Mouse (Mus musculus): ENCODE measurements around the gene Rab8b. TPM values are rescaled to one million over a fixed set of nuclear protein-coding genes. Genes with fewer than 3 reads are reported as not detected.

Gene Rab8b
- total and polyA plus RNA-seq, 2 experiments from 2014 or later, result 9.5 to 9.8 TPM

GRCm38 (mm10) chr9:66899072-66899471 is 20.4 kb downstream of the Rab8b start:
- Histone ChIP-seq H3K27ac (ENCODE audit: low read depth) (no peak overlapping the region), H3K27me3 (ENCODE audit: control insufficient read depth, insufficient read depth, low read length) (no peaks in the 10 kb centered on the region), H3K9me3 (replicated peaks; ENCODE audit: control insufficient read depth, low read length) (no peaks in the 10 kb centered on the region), H3K36me3 (replicated peaks; ENCODE audit: control insufficient read depth, insufficient read depth, low read length) (no peaks in the 10 kb centered on the region), H3K4me2 (ENCODE audit: low read depth, low read length) (no peak overlapping the region), H3K4me3 (ENCODE audit: low read depth, low read length) (no peak overlapping the region), H3K9ac (replicated peaks; ENCODE audit: low read depth, low read length) (no peak overlapping the region), H3K4me1 (ENCODE audit: control insufficient read depth, insufficient read depth) (0 out of 2 replicates have a peak, but pooled peaks cover 5% of the 10 kb centered on the region)
- ATAC-seq (ENCODE audit: insufficient read depth, low read depth) (no peak), DNase-seq (ENCODE audit: low spot score) (no peak)
- TF ChIP-seq EP300 (IDR thresholded peaks at IDR 0.05; ENCODE audit: low read depth), result no peak
- no peak for TF ChIP-seq CTCF (IDR thresholded peaks at IDR 0.05; ENCODE audit: low read depth)
- WGBS, result 65% methylated on average over 2 of the region's 2 CpGs

- Histone ChIP-seq H3K27ac (ENCODE audit: low read depth) (no peak overlapping the region), H3K9ac (replicated peaks; ENCODE audit: low read depth, low read length) (no peak overlapping the region), H3K4me3 (ENCODE audit: low read depth, low read length) (no peak overlapping the region), H3K9me3 (replicated peaks; ENCODE audit: control insufficient read depth, low read length) (no peaks in the 10 kb centered on the region), H3K4me1 (ENCODE audit: control insufficient read depth, insufficient read depth) (0 out of 2 replicates have a peak, but pooled peaks cover 5% of the 10 kb centered on the region), H3K4me2 (ENCODE audit: low read depth, low read length) (no peak overlapping the region), H3K27me3 (ENCODE audit: control insufficient read depth, insufficient read depth, low read length) (no peaks in the 10 kb centered on the region), H3K36me3 (replicated peaks; ENCODE audit: control insufficient read depth, insufficient read depth, low read length) (no peaks in the 10 kb centered on the region)
- DNase-seq (ENCODE audit: low spot score), result no peak
- TF ChIP-seq EP300 (IDR thresholded peaks at IDR 0.05; ENCODE audit: low read depth) (no peak), CTCF (IDR thresholded peaks at IDR 0.05; ENCODE audit: low read depth) (no peak)
- 60% methylated on average over 6 of the region's 6 CpGs for WGBS
- no peak for ATAC-seq (ENCODE audit: insufficient read depth, low read depth)
Observed at GRCm38 (mm10) chr9:66897851-66898250, 21.6 kb downstream of the Rab8b start.

- 65% methylated on average over 6 of the region's 6 CpGs for WGBS
- Histone ChIP-seq H3K4me3 (ENCODE audit: low read depth, low read length) (no peak overlapping the region), H3K27ac (ENCODE audit: low read depth) (no peak overlapping the region), H3K27me3 (ENCODE audit: control insufficient read depth, insufficient read depth, low read length) (no peaks in the 10 kb centered on the region), H3K9ac (replicated peaks; ENCODE audit: low read depth, low read length) (no peak overlapping the region), H3K4me1 (ENCODE audit: control insufficient read depth, insufficient read depth) (0 out of 2 replicates have a peak, but pooled peaks cover 5% of the 10 kb centered on the region), H3K9me3 (replicated peaks; ENCODE audit: control insufficient read depth, low read length) (no peaks in the 10 kb centered on the region), H3K36me3 (replicated peaks; ENCODE audit: control insufficient read depth, insufficient read depth, low read length) (no peaks in the 10 kb centered on the region), H3K4me2 (ENCODE audit: low read depth, low read length) (no peak overlapping the region)
- TF ChIP-seq EP300 (IDR thresholded peaks at IDR 0.05; ENCODE audit: low read depth) (no peak), CTCF (IDR thresholded peaks at IDR 0.05; ENCODE audit: low read depth) (no peak)
- DNase-seq (ENCODE audit: low spot score), result no peak
- ATAC-seq (ENCODE audit: insufficient read depth, low read depth), result no peak
Observed at GRCm38 (mm10) chr9:66896951-66897350, 22.5 kb downstream of the Rab8b start.

- H3K4me1 ChIP-seq (ENCODE audit: control insufficient read depth, insufficient read depth), result 0 out of 2 replicates have a peak, but pooled peaks cover 5% of the 10 kb centered on the region
- no peak overlapping the region for H3K4me3 ChIP-seq (ENCODE audit: low read depth, low read length)
- H3K27ac ChIP-seq (ENCODE audit: low read depth), result no peak overlapping the region
- no peaks in the 10 kb centered on the region for H3K36me3 ChIP-seq (replicated peaks; ENCODE audit: control insufficient read depth, insufficient read depth, low read length)
- 49% methylated on average over 5 of the region's 5 CpGs for WGBS
- no peaks in the 10 kb centered on the region for H3K9me3 ChIP-seq (replicated peaks; ENCODE audit: control insufficient read depth, low read length)
- H3K4me2 ChIP-seq (ENCODE audit: low read depth, low read length), result no peak overlapping the region
- H3K9ac ChIP-seq (replicated peaks; ENCODE audit: low read depth, low read length), result no peak overlapping the region
- no peaks in the 10 kb centered on the region for H3K27me3 ChIP-seq (ENCODE audit: control insufficient read depth, insufficient read depth, low read length)
- DNase-seq (ENCODE audit: low spot score) (no peak), ATAC-seq (ENCODE audit: insufficient read depth, low read depth) (no peak)
- no peak for TF ChIP-seq EP300 (IDR thresholded peaks at IDR 0.05; ENCODE audit: low read depth)
- TF ChIP-seq CTCF (IDR thresholded peaks at IDR 0.05; ENCODE audit: low read depth), result no peak
Observed at GRCm38 (mm10) chr9:66895995-66896394, 23.5 kb downstream of the Rab8b start.

- H3K9ac ChIP-seq (replicated peaks; ENCODE audit: low read depth, low read length), result no peak overlapping the region
- DNase-seq (ENCODE audit: low spot score), result no peak
- H3K36me3 ChIP-seq (replicated peaks; ENCODE audit: control insufficient read depth, insufficient read depth, low read length), result no peaks in the 10 kb centered on the region
- no peak overlapping the region for H3K4me2 ChIP-seq (ENCODE audit: low read depth, low read length)
- TF ChIP-seq CTCF (IDR thresholded peaks at IDR 0.05; ENCODE audit: low read depth) (no peak), EP300 (IDR thresholded peaks at IDR 0.05; ENCODE audit: low read depth) (no peak)
- no peaks in the 10 kb centered on the region for H3K9me3 ChIP-seq (replicated peaks; ENCODE audit: control insufficient read depth, low read length)
- WGBS, result 58% methylated on average over 10 of the region's 10 CpGs
- no peak overlapping the region for H3K27ac ChIP-seq (ENCODE audit: low read depth)
- no peak overlapping the region for H3K4me3 ChIP-seq (ENCODE audit: low read depth, low read length)
- ATAC-seq (ENCODE audit: insufficient read depth, low read depth), result no peak
- 0 out of 2 replicates have a peak, but pooled peaks cover 5% of the 10 kb centered on the region for H3K4me1 ChIP-seq (ENCODE audit: control insufficient read depth, insufficient read depth)
- H3K27me3 ChIP-seq (ENCODE audit: control insufficient read depth, insufficient read depth, low read length), result no peaks in the 10 kb centered on the region
Observed at GRCm38 (mm10) chr9:66895035-66895779, 24.3 kb downstream of the Rab8b start.

Measured in heart, postnatal 0 days (tissue).